Mouse (Mus musculus) CH12.LX (cell line): Measurements from ENCODE around the gene Mettl27.

Experiments
- BHLHE40 ChIP-seq: IDR thresholded peaks from 2 replicates; pipeline ENCODE4 v1.6.1; 2011; ENCODE audit warnings: mild to moderate bottlenecking, low read depth, low read length, improper control_type of control experiment
- CHD2 ChIP-seq: IDR thresholded peaks from 2 replicates; pipeline ENCODE4 v1.6.1; 2011; ENCODE audit warnings: low read length, improper control_type of control experiment
- CTCF ChIP-seq, 2 experiments: IDR thresholded peaks in 1 of 2; conservative IDR thresholded peaks in 1 of 2; 2 replicates each; pipeline ENCODE4 v1.5.1; 2011 to 2012; ENCODE audit warnings: low read depth in 2 of 2, low read length in 2 of 2, improper control_type of control experiment in 1 of 2, inconsistent platforms in 1 of 2, mild to moderate bottlenecking in 1 of 2, moderate library complexity in 1 of 2
- EP300 ChIP-seq: IDR thresholded peaks from 2 replicates; pipeline ENCODE4 v1.6.1; 2011; ENCODE audit warnings: low read length, improper control_type of control experiment
- HCFC1 ChIP-seq: IDR thresholded peaks from 2 replicates; pipeline ENCODE4 v1.6.1; 2012; ENCODE audit warnings: low read depth, mild to moderate bottlenecking, inconsistent platforms, low read length, improper control_type of control experiment
- IRF4 ChIP-seq: IDR thresholded peaks from 2 replicates; pipeline ENCODE4 v1.6.1; 2014; ENCODE audit warnings: low read depth, mild to moderate bottlenecking, inconsistent platforms, low read length, improper control_type of control experiment
- MAX ChIP-seq: IDR thresholded peaks from 2 replicates; pipeline ENCODE4 v1.6.1; 2011; ENCODE audit warnings: low read length, improper control_type of control experiment
- POLR2A ChIP-seq: IDR thresholded peaks from 2 replicates; pipeline ENCODE4 v1.6.1; 2011; ENCODE audit warnings: low read depth, mild to moderate bottlenecking, improper control_type of control experiment, low read length
- SIN3A ChIP-seq: IDR thresholded peaks from 2 replicates; pipeline ENCODE4 v1.6.1; 2012; ENCODE audit warnings: low read length, improper control_type of control experiment, inconsistent platforms
- TCF12 ChIP-seq: IDR thresholded peaks from 2 replicates; pipeline ENCODE4 v1.6.1; 2014; ENCODE audit warnings: low read depth, mild to moderate bottlenecking, inconsistent platforms, low read length, improper control_type of control experiment
- ZKSCAN1 ChIP-seq: IDR thresholded peaks from 2 replicates; pipeline ENCODE4 v1.6.1; 2012; ENCODE audit warnings: low read depth, inconsistent platforms, low read length, improper control_type of control experiment, borderline replicate concordance
- ZNF384 ChIP-seq: IDR thresholded peaks from 2 replicates; pipeline ENCODE4 v1.6.1; 2012; ENCODE audit warnings: low read depth, low read length, improper control_type of control experiment, inconsistent platforms

- TF ChIP-seq SIN3A (no peak), HCFC1 (no peak), POLR2A (no peak), CTCF (conservative IDR thresholded peaks at IDR 0.05 in 1 of 2, IDR thresholded peaks at IDR 0.05 in 1 of 2; ENCODE audit: low read depth in 2 of 2, low read length in 2 of 2) (no peak), BHLHE40 (no peak), ZKSCAN1 (no peak), CHD2 (no peak), EP300 (no peak), IRF4 (no peak), TCF12 (no peak), MAX (no peak), ZNF384 (no peak)
Observed at GRCm38 (mm10) chr5:134967164-134967944, 35.2 kb downstream of the Mettl27 start.
